Comparison of ENCODE assay signal across 18 mouse cellular contexts in genomic region chr11:30777498-30777897, GRCm38 (mm10). TPM values are rescaled to one million over a fixed set of nuclear protein-coding genes. Genes with fewer than 3 reads are reported as not detected.
DNase-seq lines count a peak whose midpoint lies in the region; ATAC-seq lines count a peak whose summit lies in the region.
"Had no signal": no experiment of that assay in that cellular context is flagged by ENCODE, and none has a peak within 500 bp of the region (broad histone marks: within the 10 kb centered on the region; RNA-seq: fewer than 3 reads in every experiment).

No protein-coding gene starts in this region.

- no peaks in the 10 kb centered on the region for H3K27me3 ChIP-seq in heart, embryonic 10.5 days (ENCODE audit: insufficient read depth, poor library complexity, severe bottlenecking)
- H3K27me3 ChIP-seq in kidney, embryonic 16.5 days (ENCODE audit: insufficient read depth, low read length), result no peaks in the 10 kb centered on the region
- H3K27me3 ChIP-seq in liver, embryonic 13.5 days, result no peaks in the 10 kb centered on the region
- H3K27me3 ChIP-seq: embryonic facial prominence, embryonic 13.5 days; hindbrain, embryonic 15.5 days; limb, embryonic 12.5 days; neural tube, embryonic 12.5 days had no signal

- peak; percentile 27; the same call in 1 of the 2 replicates for ATAC-seq in kidney, embryonic 16.5 days (ENCODE audit: low FRiP score, low TSS enrichment)
- ATAC-seq in common myeloid progenitor, adult 5-6 weeks (replicated peaks; ENCODE audit: low read depth, poor library complexity, severe bottlenecking), result 0 out of 2 replicates have a peak, but pooled peaks have one; percentile 6
- ATAC-seq in liver, embryonic 13.5 days (ENCODE audit: low read depth), result peak; percentile 82

- peaks cover 18% of the 10 kb centered on the region for H3K4me1 ChIP-seq in heart, embryonic 10.5 days
- peaks cover 22% of the 10 kb centered on the region for H3K4me1 ChIP-seq in kidney, embryonic 16.5 days (ENCODE audit: insufficient read depth, low read length)
- peaks cover 48% of the 10 kb centered on the region for H3K4me1 ChIP-seq in liver, embryonic 13.5 days (replicated peaks)

- intact Hi-C loops in heart, postnatal 36 days (cut with DNase I), result loop anchor here (10.0 kb wide), 1 partner anchor 533 kb away; no protein-coding TSS in a partner anchor

- H3K4me3 ChIP-seq in heart, embryonic 10.5 days, result no peak overlapping the region
- H3K4me3 ChIP-seq in kidney, embryonic 16.5 days (ENCODE audit: low read length), result no peak overlapping the region
- H3K4me3 ChIP-seq in liver, embryonic 13.5 days (replicated peaks), result no peak overlapping the region
- H3K4me3 ChIP-seq: embryonic facial prominence, embryonic 13.5 days; forebrain, embryonic 10.5 days; hindbrain, embryonic 15.5 days; left cerebral cortex, adult 2 months; limb, embryonic 12.5 days; neural tube, embryonic 12.5 days had no signal

- H3K4me2 ChIP-seq in kidney, embryonic 16.5 days (replicated peaks; ENCODE audit: low read depth, low read length), result no peak overlapping the region
- H3K4me2 ChIP-seq in liver, embryonic 13.5 days, result peak overlapping the region; percentile 21; the same call in 1 of the 2 replicates
- H3K4me2 ChIP-seq: embryonic facial prominence, embryonic 13.5 days; hindbrain, embryonic 15.5 days; limb, embryonic 12.5 days; neural tube, embryonic 12.5 days had no signal

- 54% methylated on average over 4 of the region's 4 CpGs for WGBS in heart, embryonic 10.5 days
- WGBS in kidney, embryonic 16.5 days, result 73% methylated on average over 4 of the region's 4 CpGs
- WGBS in liver, embryonic 13.5 days (ENCODE audit: insufficient replicate concordance), result 27% methylated on average over 4 of the region's 4 CpGs

- no peaks in the 10 kb centered on the region for H3K36me3 ChIP-seq in heart, embryonic 10.5 days
- no peaks in the 10 kb centered on the region for H3K36me3 ChIP-seq in kidney, embryonic 16.5 days (ENCODE audit: insufficient read depth, low read length)
- H3K36me3 ChIP-seq in liver, embryonic 13.5 days, result no peaks in the 10 kb centered on the region
- H3K36me3 ChIP-seq: embryonic facial prominence, embryonic 13.5 days; forebrain, embryonic 10.5 days; hindbrain, embryonic 15.5 days; limb, embryonic 12.5 days; neural tube, embryonic 12.5 days had no signal

- no peak overlapping the region for H3K27ac ChIP-seq in heart, embryonic 10.5 days
- H3K27ac ChIP-seq in kidney, embryonic 16.5 days (ENCODE audit: low read length), result no peak overlapping the region
- H3K27ac ChIP-seq in liver, embryonic 13.5 days, result no peak overlapping the region
- H3K27ac ChIP-seq: embryonic facial prominence, embryonic 13.5 days; forebrain, embryonic 10.5 days; hindbrain, embryonic 15.5 days; left cerebral cortex, adult 2 months; limb, embryonic 12.5 days; neural tube, embryonic 12.5 days had no signal

- H3K9me3 ChIP-seq in heart, embryonic 10.5 days, result no peaks in the 10 kb centered on the region
- H3K9me3 ChIP-seq in kidney, embryonic 16.5 days (ENCODE audit: low read length), result no peaks in the 10 kb centered on the region
- no peaks in the 10 kb centered on the region for H3K9me3 ChIP-seq in liver, embryonic 13.5 days (replicated peaks)
- H3K9me3 ChIP-seq: embryonic facial prominence, embryonic 13.5 days; forebrain, embryonic 10.5 days; hindbrain, embryonic 15.5 days; limb, embryonic 12.5 days; neural tube, embryonic 12.5 days had no signal

- peak; percentile 75 for DNase-seq in heart, embryonic 10.5 days (ENCODE audit: low spot score)
- DNase-seq in heart, postnatal 36 days, result no peak
- no peak for DNase-seq in kidney, postnatal 10 days
- DNase-seq in liver, embryonic 13.5 days, result peak; percentile 29
- DNase-seq in spleen, postnatal 10 days (ENCODE audit: low spot score in 2 of 2), result no peak
- no peak for DNase-seq in embryo, embryonic 10 days (ENCODE audit: low spot score)
- DNase-seq: cerebellum, postnatal 14 days; kidney, adult 9 months; lung, postnatal 36 days; thymus, adult 18-20 months had no signal

- no peak overlapping the region for H3K9ac ChIP-seq in kidney, embryonic 16.5 days (replicated peaks; ENCODE audit: low read length)
- no peak overlapping the region for H3K9ac ChIP-seq in liver, embryonic 13.5 days
- H3K9ac ChIP-seq: embryonic facial prominence, embryonic 13.5 days; hindbrain, embryonic 15.5 days; limb, embryonic 12.5 days; neural tube, embryonic 12.5 days had no signal

RNA-seq across cellular contexts. Expression of gene Psme4, which starts 6.0 kb away (rescaled TPM):
- polyA plus RNA-seq in heart, embryonic 10.5 days (2016; fragmentation: Nextera tagmentation; extraction: Ambion mirVana), result 14.2 and 21.2 TPM in 2 replicates
- 100 to 1,000 TPM; 215 to 267 TPM for total RNA-seq in heart, postnatal 36 days (2021)
- 13.2 and 14.6 TPM in 2 replicates for polyA plus RNA-seq in kidney, embryonic 16.5 days (2015; fragmentation: Nextera tagmentation; extraction: Ambion mirVana)
- 54.2 and 64.1 TPM in 2 replicates for total RNA-seq in common myeloid progenitor, adult 5-6 weeks (2017)
- polyA plus RNA-seq in liver, embryonic 13.5 days (2015; fragmentation: Nextera tagmentation; extraction: Ambion mirVana), result 10.7 and 10.9 TPM in 2 replicates

Comparison
In these comparisons a context has a peak if more than half of its experiments do, and no peak if none do; other contexts are left out.
1. DNase-seq: peak in heart, embryonic 10.5 days (single experiment) and liver, embryonic 13.5 days (single experiment); none in heart, postnatal 36 days (0 of 2), kidney, postnatal 10 days (single experiment), spleen, postnatal 10 days (0 of 2) and embryo, embryonic 10 days (single experiment).
2. ATAC-seq: peak in every context shown above with its lines; median percentile 82 in liver, embryonic 13.5 days; 27 in kidney, embryonic 16.5 days; 6 in common myeloid progenitor, adult 5-6 weeks.